Mouse (Mus musculus) ES-E14 (cell line): ENCODE data around the gene Rims1.

ENCODE experiments used
- ZC3H11A ChIP-seq: IDR thresholded peaks from 2 replicates; pipeline ENCODE4 v1.6.1; 2012; ENCODE audit warnings: low read depth, mild to moderate bottlenecking, inconsistent platforms, low read length, borderline replicate concordance
- ZNF384 ChIP-seq: IDR thresholded peaks from 2 replicates; pipeline ENCODE4 v1.6.1; 2012; ENCODE audit warnings: low read depth, low read length, inconsistent platforms

- no peak for TF ChIP-seq ZC3H11A
- TF ChIP-seq ZNF384: no peak
These were observed 339.2 kb downstream of the Rims1 start for GRCm38 (mm10) chr1:22466597-22466996.
